Mouse (Mus musculus) induced T-regulatory cell, adult 2 months (primary cell): ENCODE data around the gene Glp2r.

Experiments
- DNase-seq: peaks from one replicate; pipeline ENCODE4 v3.0.0-alpha.2; 2012; ENCODE audit warnings: low read depth

Glp2r gene

GRCm38 (mm10) chr11:67728726-67729125, 42.2 kb downstream of the Glp2r start:
- DNase-seq = no peak

- no peak for DNase-seq
These were observed 43.9 kb downstream of the Glp2r start for GRCm38 (mm10) chr11:67727095-67727494.

- no peak for DNase-seq
These were observed 47.5 kb downstream of the Glp2r start for GRCm38 (mm10) chr11:67723231-67724013.

- DNase-seq = no peak
These were observed 48.4 kb downstream of the Glp2r start for GRCm38 (mm10) chr11:67722399-67723156.

GRCm38 (mm10) chr11:67721485-67721884, 49.5 kb downstream of the Glp2r start:
- DNase-seq = no peak

- DNase-seq = no peak
These were observed 55.6 kb downstream of the Glp2r start for GRCm38 (mm10) chr11:67715382-67715781.

GRCm38 (mm10) chr11:67712976-67713375, 58.0 kb downstream of the Glp2r start:
- no peak for DNase-seq

GRCm38 (mm10) chr11:67694703-67695376, 76.1 kb downstream of the Glp2r start, which contains the start of gene Rcvrn:
Gene Rcvrn (plus strand): TSS chr11:67695326.
- DNase-seq = no peak

- no peak for DNase-seq
These were observed 84.8 kb downstream of the Glp2r start for GRCm38 (mm10) chr11:67686109-67686508.

GRCm38 (mm10) chr11:67681871-67682270, 89.1 kb downstream of the Glp2r start:
- no peak for DNase-seq

- no peak for DNase-seq
These were observed 91.0 kb downstream of the Glp2r start for GRCm38 (mm10) chr11:67679930-67680329.

- no peak for DNase-seq
These were observed 91.7 kb downstream of the Glp2r start for GRCm38 (mm10) chr11:67679300-67679699.

GRCm38 (mm10) chr11:67675562-67676540, 95.1 kb downstream of the Glp2r start:
- DNase-seq = peak; percentile 64

- DNase-seq = no peak
These were observed 98.8 kb downstream of the Glp2r start for GRCm38 (mm10) chr11:67672140-67672539.

- DNase-seq = no peak
These were observed 100.9 kb downstream of the Glp2r start for GRCm38 (mm10) chr11:67670031-67670430.

GRCm38 (mm10) chr11:67668460-67669007, 102.4 kb downstream of the Glp2r start:
- DNase-seq = no peak

GRCm38 (mm10) chr11:67667531-67668332, 103.2 kb downstream of the Glp2r start:
- DNase-seq = no peak

- DNase-seq = no peak
These were observed 104.8 kb downstream of the Glp2r start for GRCm38 (mm10) chr11:67666129-67666528.

- no peak for DNase-seq
These were observed 106.0 kb downstream of the Glp2r start for GRCm38 (mm10) chr11:67664918-67665317.

- DNase-seq = no peak
These were observed 106.7 kb downstream of the Glp2r start for GRCm38 (mm10) chr11:67664261-67664660.
